Mouse (Mus musculus) kidney, embryonic 16.5 days (tissue): ENCODE data around the gene Ksr2. TPM values are rescaled to one million over a fixed set of nuclear protein-coding genes. Genes with fewer than 3 reads are reported as not detected.
A peak's percentile ranks its signal among the peaks of the same experiment; 100 is the strongest.

ENCODE experiments used
- ATAC-seq: fragments of 200-750 bp; cut with Nextera tagmentation; 2 replicates; pipeline ENCODE4 v1.8.0; 2017; ENCODE audit warnings: moderate TSS enrichment; ENCODE audit not compliant: low FRiP score, low TSS enrichment
- H3K27ac ChIP-seq: fragments of 300-500 bp; sonication (generic); 2 replicates; pipeline ENCODE4 v1.5.1; 2014; ENCODE audit warnings: low read length
- H3K27me3 ChIP-seq: fragments of 300-500 bp; sonication (generic); 2 replicates; pipeline ENCODE4 v1.6.1; 2014; ENCODE audit warnings: low read length, control low read depth, mixed read lengths; ENCODE audit not compliant: insufficient read depth
- H3K36me3 ChIP-seq: fragments of 300-500 bp; sonication (generic); 2 replicates; pipeline ENCODE4 v1.6.1; 2014; ENCODE audit warnings: low read length, control low read depth, mixed read lengths; ENCODE audit not compliant: insufficient read depth
- H3K4me1 ChIP-seq: fragments of 300-500 bp; sonication (generic); 2 replicates; pipeline ENCODE4 v1.6.1; 2014; ENCODE audit warnings: low read length, control low read depth, mixed read lengths; ENCODE audit not compliant: insufficient read depth
- H3K4me2 ChIP-seq: fragments of 300-500 bp; sonication (generic); replicated peaks from 2 replicates; pipeline ENCODE4 v1.6.1; 2014; ENCODE audit warnings: low read depth, low read length
- H3K4me3 ChIP-seq: fragments of 300-500 bp; sonication (generic); 2 replicates; pipeline ENCODE4 v1.5.1; 2014; ENCODE audit warnings: mild to moderate bottlenecking, low read length
- H3K9ac ChIP-seq: fragments of 300-500 bp; sonication (generic); replicated peaks from 2 replicates; pipeline ENCODE4 v1.6.1; 2014; ENCODE audit warnings: low read length
- H3K9me3 ChIP-seq: fragments of 300-500 bp; sonication (generic); 2 replicates; pipeline ENCODE4 v1.6.1; 2016; ENCODE audit warnings: low read length, control low read depth
- WGBS: fragments of 180-500 bp; shearing (Covaris S2); extraction: QIAGEN DNeasy Blood & Tissue Kit; methylation state at CpG from one replicate; pipeline ENCODE4 v1.1.7; 2014; 5-methylcytosine and 5-hydroxymethylcytosine counted together
- polyA plus RNA-seq: library from polyadenylated mRNA; unstranded; fragments of >200 nt; fragmentation: Nextera tagmentation; extraction: Ambion mirVana; gene quantifications from 2 replicates; pipeline ENCODE4 v1.2.1, GENCODE M21; 2015

Gene Ksr2
- polyA plus RNA-seq, 1 experiment from 2014 or later, result 0.37 TPM

DNA sequence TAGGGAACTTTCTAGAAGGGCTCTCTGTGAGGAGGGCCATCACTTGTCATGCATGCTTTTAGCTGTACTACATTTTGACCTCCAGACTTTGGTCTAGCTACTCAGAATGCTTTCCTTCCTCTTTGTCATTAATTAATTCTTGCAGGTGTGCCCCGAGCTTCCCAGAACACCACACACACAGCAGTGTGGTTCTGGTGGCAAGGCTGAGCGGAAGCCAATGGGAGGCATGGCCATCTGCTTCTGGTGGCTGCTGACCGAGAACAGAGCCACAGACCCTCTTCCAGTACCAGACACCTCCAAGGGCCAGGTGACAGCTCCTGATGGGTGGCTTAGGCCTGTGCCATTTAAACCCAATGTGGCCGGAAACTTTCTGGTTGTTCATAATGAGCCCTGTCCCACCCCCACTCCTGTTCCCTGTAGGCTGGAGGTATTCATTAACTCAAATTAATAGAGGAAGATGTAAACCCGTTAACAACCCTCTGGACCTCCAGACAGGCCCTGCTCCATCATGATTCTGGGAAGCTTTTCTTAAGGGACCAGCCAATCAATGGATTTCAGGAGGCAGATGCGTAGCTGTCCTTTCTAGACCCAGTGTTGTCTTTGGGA is 155.5 kb downstream of the Ksr2 start:
- Histone ChIP-seq H3K4me2 (no peak overlapping the region), H3K27ac (peak overlapping the region; percentile 52; the same call in 1 of the 2 replicates), H3K9ac (no peak overlapping the region), H3K9me3 (0 out of 2 replicates have a peak, but pooled peaks cover 3% of the 10 kb centered on the region), H3K4me1 (peaks cover 21% of the 10 kb centered on the region), H3K36me3 (no peaks in the 10 kb centered on the region), H3K4me3 (no peak overlapping the region), H3K27me3 (no peaks in the 10 kb centered on the region)
- peak; percentile 78 for ATAC-seq
- WGBS, result 66% methylated on average over 6 of the region's 6 CpGs

DNA sequence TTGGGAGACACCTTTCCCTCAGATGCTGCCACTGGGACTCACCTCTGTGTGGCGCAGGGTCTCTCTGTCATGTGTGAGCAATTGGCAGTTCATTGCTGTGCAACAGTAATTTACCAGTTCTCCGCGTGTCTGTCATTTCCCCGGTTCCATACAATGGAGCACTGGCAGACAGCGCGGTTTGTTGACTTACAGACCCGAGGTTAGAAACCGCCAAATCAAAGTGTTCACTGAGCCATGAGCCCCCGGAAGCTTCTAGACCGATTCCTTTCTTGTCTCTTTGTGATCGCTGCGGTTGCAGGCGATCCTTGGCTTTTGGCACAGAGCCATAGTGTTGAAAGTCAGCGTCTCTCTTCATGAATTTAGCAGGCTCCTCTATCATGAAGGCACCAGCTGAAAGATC is 158.6 kb downstream of the Ksr2 start:
- Histone ChIP-seq H3K4me2 (0 out of 2 replicates have a peak overlapping the region, but pooled peaks have one; percentile 10), H3K27me3 (no peaks in the 10 kb centered on the region), H3K4me3 (no peak overlapping the region), H3K36me3 (no peaks in the 10 kb centered on the region), H3K9ac (no peak overlapping the region; the same call in 1 of the 2 replicates), H3K9me3 (0 out of 2 replicates have a peak, but pooled peaks cover 3% of the 10 kb centered on the region), H3K27ac (peak overlapping the region; percentile 15; the same call in 1 of the 2 replicates), H3K4me1 (peaks cover 21% of the 10 kb centered on the region)
- 38% methylated on average over 14 of the region's 14 CpGs for WGBS
- ATAC-seq, result 0 out of 2 replicates have a peak, but pooled peaks have one; percentile 37

DNA sequence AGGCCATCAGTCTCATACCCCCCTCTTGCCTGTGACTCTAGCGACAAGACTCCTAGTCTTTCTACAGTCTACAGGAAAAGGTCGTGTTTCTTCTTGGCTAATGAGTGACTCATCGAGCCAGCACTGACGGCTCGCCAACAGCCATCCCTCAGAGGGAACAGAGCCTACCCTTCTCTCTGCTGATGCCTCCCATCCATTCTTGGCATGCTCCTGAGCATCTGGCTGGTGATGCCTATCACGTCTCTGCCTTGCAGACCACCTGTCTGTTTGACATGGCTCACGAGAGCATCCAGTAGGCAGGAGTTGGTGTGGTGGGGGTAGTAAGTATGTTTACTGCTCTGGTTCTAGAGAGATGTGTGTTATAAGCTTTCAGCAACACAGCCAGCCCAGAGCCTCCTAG is 161.1 kb downstream of the Ksr2 start:
- Histone ChIP-seq H3K27me3 (no peaks in the 10 kb centered on the region), H3K4me1 (peaks cover 18% of the 10 kb centered on the region), H3K27ac (no peak overlapping the region), H3K36me3 (no peaks in the 10 kb centered on the region), H3K4me2 (no peak overlapping the region), H3K4me3 (no peak overlapping the region), H3K9me3 (0 out of 2 replicates have a peak, but pooled peaks cover 3% of the 10 kb centered on the region), H3K9ac (no peak overlapping the region)
- 47% methylated on average over 7 of the region's 7 CpGs for WGBS
- ATAC-seq, result no peak

DNA sequence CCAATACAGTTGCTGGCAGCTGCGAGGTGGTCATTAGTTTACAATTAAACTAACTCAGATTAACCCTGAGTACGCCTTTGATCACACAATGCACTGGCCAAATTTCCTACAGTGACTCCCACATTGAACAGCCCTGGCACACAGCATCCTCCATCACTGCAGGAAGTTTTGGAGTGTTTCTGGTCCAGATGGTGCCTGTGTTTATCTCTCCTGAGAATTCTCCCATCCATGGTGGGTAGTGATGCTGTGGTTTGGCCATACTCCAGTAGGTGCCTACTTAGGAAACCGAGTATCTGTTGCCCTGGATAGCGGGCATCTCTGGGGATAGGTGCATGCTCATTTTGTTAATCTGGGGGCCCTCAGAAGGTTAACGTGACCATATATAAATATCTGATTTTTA is 163.8 kb downstream of the Ksr2 start:
- no peaks in the 10 kb centered on the region for H3K9me3 ChIP-seq
- 81% methylated on average over 5 of the region's 5 CpGs for WGBS
- no peak overlapping the region for H3K4me2 ChIP-seq
- no peak overlapping the region for H3K27ac ChIP-seq
- no peak overlapping the region for H3K4me3 ChIP-seq
- peaks cover 6% of the 10 kb centered on the region for H3K4me1 ChIP-seq
- ATAC-seq, result no peak
- H3K27me3 ChIP-seq, result no peaks in the 10 kb centered on the region
- no peak overlapping the region for H3K9ac ChIP-seq
- no peaks in the 10 kb centered on the region for H3K36me3 ChIP-seq

DNA sequence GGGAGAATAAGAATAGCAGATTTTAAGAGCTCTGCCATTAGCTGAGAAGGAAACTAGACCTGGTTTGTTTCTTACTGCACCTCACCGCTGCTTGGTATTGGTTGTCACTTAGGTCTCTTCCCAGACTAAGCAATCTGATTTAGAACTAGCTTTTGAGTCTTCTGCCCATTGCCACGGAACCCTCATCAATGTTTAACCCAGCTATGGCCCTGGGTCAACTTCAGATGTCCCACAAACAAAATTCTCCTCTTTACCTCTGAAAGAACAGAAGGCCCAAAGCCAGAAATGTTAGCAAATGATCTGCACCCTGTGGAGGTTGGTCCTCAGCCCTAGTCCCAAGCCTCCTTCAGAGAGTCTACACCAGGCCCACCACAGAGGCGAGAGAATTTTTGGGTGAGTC is 167.9 kb downstream of the Ksr2 start:
- Histone ChIP-seq H3K36me3 (no peaks in the 10 kb centered on the region), H3K9me3 (no peaks in the 10 kb centered on the region), H3K4me3 (no peak overlapping the region), H3K9ac (no peak overlapping the region), H3K4me2 (no peak overlapping the region), H3K4me1 (no peaks in the 10 kb centered on the region), H3K27me3 (no peaks in the 10 kb centered on the region), H3K27ac (no peak overlapping the region)
- WGBS, result 72% methylated on average over 3 of the region's 3 CpGs
- no peak for ATAC-seq

DNA sequence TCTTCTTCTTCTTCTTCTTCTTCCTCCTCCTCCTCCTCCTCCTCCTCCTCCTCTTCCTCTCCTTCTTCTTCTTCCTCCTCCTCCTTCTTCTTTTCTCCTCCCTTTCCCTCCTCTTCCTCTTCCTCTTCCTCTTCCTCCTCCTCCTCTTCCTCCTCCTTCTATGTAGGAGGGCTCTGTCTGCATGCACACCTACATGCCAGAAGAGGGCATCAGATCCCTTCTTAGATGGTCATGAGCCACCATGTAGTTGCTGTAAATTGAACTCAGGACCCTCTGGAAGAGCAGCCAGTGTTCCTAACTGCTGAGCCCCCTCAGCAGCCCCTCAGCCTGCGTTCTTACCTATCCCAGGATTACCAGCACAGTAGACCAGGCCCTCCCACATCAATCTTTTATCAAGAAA is 170.6 kb downstream of the Ksr2 start:
- Histone ChIP-seq H3K4me1 (no peaks in the 10 kb centered on the region), H3K9ac (no peak overlapping the region), H3K9me3 (no peaks in the 10 kb centered on the region), H3K4me3 (no peak overlapping the region), H3K36me3 (no peaks in the 10 kb centered on the region), H3K4me2 (no peak overlapping the region), H3K27me3 (no peaks in the 10 kb centered on the region), H3K27ac (no peak overlapping the region)
- ATAC-seq, result no peak
- 48% methylated on average over 1 of the region's 1 CpGs for WGBS

DNA sequence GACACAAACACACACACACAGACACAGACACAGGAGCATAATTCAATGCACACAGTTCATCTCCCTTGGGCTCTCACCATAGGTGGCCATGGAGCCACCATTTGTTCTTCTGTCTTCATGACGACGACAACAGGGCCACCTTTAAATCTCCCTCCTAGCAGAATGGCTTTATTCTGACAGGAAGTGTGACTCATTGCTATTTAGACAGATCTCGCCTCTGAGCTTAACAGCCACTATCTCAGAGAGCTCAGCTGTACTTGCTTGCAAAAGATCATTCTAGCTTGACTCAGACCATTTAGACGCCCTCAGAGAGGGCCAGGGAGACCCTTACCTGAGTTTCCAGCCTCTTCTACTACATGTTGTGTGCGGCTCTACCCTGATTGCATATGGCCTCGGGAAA is 175.5 kb downstream of the Ksr2 start:
- Histone ChIP-seq H3K9ac (no peak overlapping the region), H3K4me2 (no peak overlapping the region), H3K27ac (no peak overlapping the region), H3K27me3 (no peaks in the 10 kb centered on the region), H3K4me1 (no peaks in the 10 kb centered on the region), H3K4me3 (no peak overlapping the region), H3K36me3 (no peaks in the 10 kb centered on the region), H3K9me3 (no peaks in the 10 kb centered on the region)
- WGBS, result 48% methylated on average over 6 of the region's 6 CpGs
- no peak for ATAC-seq

DNA sequence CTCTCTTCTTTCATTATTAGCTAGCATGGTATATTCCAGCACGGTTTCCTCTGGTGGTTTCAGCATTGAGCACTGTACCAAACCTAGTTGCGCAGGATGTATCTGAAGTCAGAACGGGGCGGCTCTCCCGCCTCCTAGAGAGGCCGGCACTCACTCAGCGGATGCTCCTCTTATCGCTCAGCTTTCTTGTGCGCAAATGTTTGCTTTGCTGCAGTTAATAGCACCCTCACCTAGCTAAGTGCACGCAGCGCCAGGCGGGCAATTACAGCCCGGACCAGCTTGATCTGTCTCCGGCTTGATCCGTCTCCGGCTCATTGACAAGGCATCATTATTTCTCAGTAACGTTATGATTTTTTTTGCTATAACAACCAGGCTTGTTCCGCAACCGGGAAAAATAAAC is 179.5 kb downstream of the Ksr2 start:
- no peaks in the 10 kb centered on the region for H3K4me1 ChIP-seq
- no peak for ATAC-seq
- H3K9me3 ChIP-seq, result no peaks in the 10 kb centered on the region
- H3K27ac ChIP-seq, result no peak overlapping the region
- H3K4me2 ChIP-seq, result no peak overlapping the region
- H3K36me3 ChIP-seq, result no peaks in the 10 kb centered on the region
- no peak overlapping the region for H3K9ac ChIP-seq
- 64% methylated on average over 19 of the region's 19 CpGs for WGBS
- H3K27me3 ChIP-seq, result no peaks in the 10 kb centered on the region
- no peak overlapping the region for H3K4me3 ChIP-seq

DNA sequence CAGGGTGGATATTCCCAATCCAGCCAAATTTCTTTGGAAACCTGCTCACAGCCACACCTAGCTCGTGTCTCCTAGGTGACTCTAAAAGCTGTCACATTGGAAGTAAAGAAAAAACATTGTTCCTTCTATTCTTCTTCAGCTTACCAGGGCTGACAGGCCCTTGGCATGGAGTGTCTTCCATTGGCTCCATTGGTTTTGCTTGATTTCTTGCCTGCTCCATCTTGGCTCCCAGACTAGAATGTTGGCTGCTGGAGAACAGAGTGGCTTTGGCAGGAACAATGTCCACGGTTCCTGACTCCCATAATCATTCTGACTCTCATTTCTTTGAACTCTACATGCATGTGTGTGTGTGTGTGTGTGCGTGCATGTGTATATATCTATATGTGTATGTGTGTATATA is 183.0 kb downstream of the Ksr2 start:
- H3K4me3 ChIP-seq, result no peak overlapping the region
- H3K27me3 ChIP-seq, result no peaks in the 10 kb centered on the region
- no peak overlapping the region for H3K9ac ChIP-seq
- no peaks in the 10 kb centered on the region for H3K36me3 ChIP-seq
- H3K4me1 ChIP-seq, result 0 out of 2 replicates have a peak, but pooled peaks cover 1% of the 10 kb centered on the region
- 90% methylated on average over 3 of the region's 3 CpGs for WGBS
- ATAC-seq, result no peak
- H3K4me2 ChIP-seq, result no peak overlapping the region
- no peak overlapping the region for H3K27ac ChIP-seq
- H3K9me3 ChIP-seq, result no peaks in the 10 kb centered on the region

DNA sequence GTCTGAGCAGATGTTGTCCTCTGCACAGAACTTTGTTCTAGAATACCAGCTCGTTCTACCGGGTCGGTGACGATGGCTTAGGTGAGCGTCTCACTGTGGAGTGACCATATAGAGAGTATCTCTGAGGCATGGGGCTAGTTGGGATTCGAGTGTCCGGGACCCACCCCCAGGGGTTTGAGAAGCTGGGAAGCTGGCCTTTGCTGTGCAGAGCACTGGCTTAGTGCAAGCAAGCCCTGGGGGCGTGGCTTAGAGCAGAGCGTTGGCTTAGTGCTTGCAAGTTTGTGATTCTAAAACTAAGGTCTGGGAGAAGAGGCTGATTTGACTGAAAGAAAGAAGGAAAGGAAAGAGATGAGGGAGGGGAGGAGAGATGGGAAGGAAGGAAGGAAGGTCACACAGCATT is 188.2 kb downstream of the Ksr2 start:
- Histone ChIP-seq H3K36me3 (no peaks in the 10 kb centered on the region), H3K4me1 (peaks cover 8% of the 10 kb centered on the region; the same call in 1 of the 2 replicates), H3K9me3 (no peaks in the 10 kb centered on the region), H3K4me3 (no peak overlapping the region), H3K27ac (no peak overlapping the region), H3K9ac (0 out of 2 replicates have a peak overlapping the region, but pooled peaks have one; percentile 14), H3K27me3 (no peaks in the 10 kb centered on the region), H3K4me2 (no peak overlapping the region)
- ATAC-seq, result 0 out of 2 replicates have a peak, but pooled peaks have one; percentile 32
- WGBS, result 61% methylated on average over 9 of the region's 9 CpGs
